Mouse (Mus musculus) lung, embryonic 14.5 days (tissue): ENCODE measurements at regions not wholly inside any gene's neighbourhood (a gene's known extent, or its start where the extent isn't known, plus 50 kb on each side); places are given as distances from the start of the nearest gene placed in this dataset.

ENCODE experiments used
- ATAC-seq: fragments of 200-750 bp; cut with Nextera tagmentation; 2 replicates; pipeline ENCODE4 v1.8.0; 2017; ENCODE audit warnings: mild to moderate bottlenecking, moderate TSS enrichment, moderate library complexity; ENCODE audit not compliant: insufficient read depth
- DNase-seq: peaks from one replicate; pipeline ENCODE4 v3.0.0-alpha.2; 2015
- H3K27ac ChIP-seq: fragments of 300-500 bp; sonication (generic); 2 replicates; pipeline ENCODE4 v1.5.1; 2014; ENCODE audit warnings: low read depth, mild to moderate bottlenecking, moderate library complexity
- H3K27me3 ChIP-seq: fragments of 300-500 bp; sonication (generic); 2 replicates; pipeline ENCODE4 v1.6.1; 2014; ENCODE audit warnings: low read length, control low read depth; ENCODE audit not compliant: insufficient read depth
- H3K36me3 ChIP-seq: fragments of 300-500 bp; sonication (generic); 2 replicates; pipeline ENCODE4 v1.6.1; 2014; ENCODE audit warnings: control low read depth; ENCODE audit not compliant: insufficient read depth
- H3K4me1 ChIP-seq: fragments of 300-500 bp; sonication (generic); 2 replicates; pipeline ENCODE4 v1.6.1; 2014; ENCODE audit warnings: antibody characterized with exemption, control low read depth; ENCODE audit not compliant: insufficient read depth
- H3K4me2 ChIP-seq: fragments of 300-500 bp; sonication (generic); 2 replicates; pipeline ENCODE4 v1.6.1; 2014; ENCODE audit warnings: mild to moderate bottlenecking
- H3K4me3 ChIP-seq: fragments of 300-500 bp; sonication (generic); 2 replicates; pipeline ENCODE4 v1.5.1; 2014; ENCODE audit warnings: low read depth, low read length
- H3K9ac ChIP-seq: fragments of 300-500 bp; sonication (generic); 2 replicates; pipeline ENCODE4 v1.6.1; 2014
- H3K9me3 ChIP-seq: fragments of 300-500 bp; sonication (generic); 2 replicates; pipeline ENCODE4 v1.6.1; 2016; ENCODE audit warnings: low read depth, low read length, control low read depth
- CTCF ChIP-seq: IDR thresholded peaks from 2 replicates; pipeline ENCODE4 v1.5.1; 2016; ENCODE audit warnings: antibody characterized with exemption, low read depth
- WGBS: fragments of 180-500 bp; shearing (Covaris S2); extraction: QIAGEN DNeasy Blood & Tissue Kit; methylation state at CpG from one replicate; pipeline ENCODE4 v1.1.7; 2014; 5-methylcytosine and 5-hydroxymethylcytosine counted together

GRCm38 (mm10) chr6:81564295-81564694, 359.2 kb upstream of the Gcfc2 start:
- 89% methylated on average over 1 of the region's 1 CpGs for WGBS
- no peak for ATAC-seq

GRCm38 (mm10) chr6:81586441-81587117, 336.9 kb upstream of the Gcfc2 start:
- H3K4me2 ChIP-seq: no peak overlapping the region
- no peaks in the 10 kb centered on the region for H3K36me3 ChIP-seq
- ATAC-seq (no peak), DNase-seq (no peak)
- whole genome bisulfite sequencing: 83% methylated on average over 1 of the region's 1 CpGs
- no peaks in the 10 kb centered on the region for H3K4me1 ChIP-seq
- no peak overlapping the region for H3K27ac ChIP-seq
- no peaks in the 10 kb centered on the region for H3K27me3 ChIP-seq
- H3K9me3 ChIP-seq: no peaks in the 10 kb centered on the region
- no peak overlapping the region for H3K9ac ChIP-seq
- no peak overlapping the region for H3K4me3 ChIP-seq
- no peak for TF ChIP-seq CTCF

More at GRCm38 (mm10) chr6:81564295-81564694, 359.2 kb upstream of the Gcfc2 start:
- DNase-seq: no peak
- TF ChIP-seq CTCF: no peak
- Histone ChIP-seq H3K4me2 (no peak overlapping the region), H3K4me1 (no peaks in the 10 kb centered on the region), H3K27ac (no peak overlapping the region), H3K36me3 (no peaks in the 10 kb centered on the region), H3K27me3 (no peaks in the 10 kb centered on the region), H3K9ac (no peak overlapping the region), H3K9me3 (no peaks in the 10 kb centered on the region), H3K4me3 (no peak overlapping the region)

- Histone ChIP-seq H3K27me3 (no peaks in the 10 kb centered on the region), H3K4me2 (no peak overlapping the region), H3K9ac (no peak overlapping the region), H3K9me3 (no peaks in the 10 kb centered on the region), H3K27ac (no peak overlapping the region), H3K4me1 (no peaks in the 10 kb centered on the region), H3K36me3 (no peaks in the 10 kb centered on the region), H3K4me3 (no peak overlapping the region)
- TF ChIP-seq CTCF: no peak
- DNase-seq (no peak), ATAC-seq (no peak)
- WGBS: 77% methylated on average over 10 of the region's 10 CpGs
Measured at GRCm38 (mm10) chr6:81589727-81590126, 333.7 kb upstream of the Gcfc2 start.

GRCm38 (mm10) chr6:81595926-81596325, 327.5 kb upstream of the Gcfc2 start:
- no peak overlapping the region for H3K27ac ChIP-seq
- no peaks in the 10 kb centered on the region for H3K4me1 ChIP-seq
- no peak for TF ChIP-seq CTCF
- DNase-seq (no peak), ATAC-seq (no peak)
- H3K36me3 ChIP-seq: no peaks in the 10 kb centered on the region
- H3K4me2 ChIP-seq: no peak overlapping the region
- H3K9ac ChIP-seq: no peak overlapping the region
- H3K27me3 ChIP-seq: no peaks in the 10 kb centered on the region
- H3K4me3 ChIP-seq: no peak overlapping the region
- no peaks in the 10 kb centered on the region for H3K9me3 ChIP-seq
- 88% methylated on average over 2 of the region's 2 CpGs for WGBS

GRCm38 (mm10) chr6:81608637-81609036, 314.8 kb upstream of the Gcfc2 start:
- Histone ChIP-seq H3K27ac (no peak overlapping the region), H3K4me3 (no peak overlapping the region), H3K36me3 (no peaks in the 10 kb centered on the region), H3K4me1 (no peaks in the 10 kb centered on the region), H3K27me3 (no peaks in the 10 kb centered on the region), H3K4me2 (no peak overlapping the region), H3K9me3 (no peaks in the 10 kb centered on the region), H3K9ac (no peak overlapping the region)
- DNase-seq: peak; percentile 4
- WGBS: 26% methylated on average over 1 of the region's 1 CpGs
- no peak for ATAC-seq
- no peak for TF ChIP-seq CTCF

- Histone ChIP-seq H3K36me3 (no peaks in the 10 kb centered on the region), H3K9ac (no peak overlapping the region), H3K4me2 (no peak overlapping the region), H3K4me3 (no peak overlapping the region), H3K27ac (no peak overlapping the region), H3K9me3 (no peaks in the 10 kb centered on the region), H3K4me1 (no peaks in the 10 kb centered on the region), H3K27me3 (no peaks in the 10 kb centered on the region)
- 77% methylated on average over 6 of the region's 6 CpGs for WGBS
- ATAC-seq (no peak), DNase-seq (no peak)
- TF ChIP-seq CTCF: no peak
Measured at GRCm38 (mm10) chr6:81611980-81612379, 311.5 kb upstream of the Gcfc2 start.

GRCm38 (mm10) chr6:81618018-81618417, 305.5 kb upstream of the Gcfc2 start:
- Histone ChIP-seq H3K4me2 (no peak overlapping the region), H3K9me3 (no peaks in the 10 kb centered on the region), H3K27ac (no peak overlapping the region), H3K4me1 (no peaks in the 10 kb centered on the region), H3K9ac (no peak overlapping the region), H3K27me3 (no peaks in the 10 kb centered on the region), H3K36me3 (no peaks in the 10 kb centered on the region), H3K4me3 (no peak overlapping the region)
- no peak for DNase-seq
- WGBS: 69% methylated on average over 2 of the region's 2 CpGs
- TF ChIP-seq CTCF: no peak
- no peak for ATAC-seq
